Mouse (Mus musculus): Measurements from ENCODE around the gene Actl6a. TPM values are rescaled to one million over a fixed set of nuclear protein-coding genes. Genes with fewer than 3 reads are reported as not detected.
"Not testable (repeated sequence)": the region's sequence is repeated elsewhere in the genome, so short reads cannot be mapped to it uniquely, and the experiment has no call there.

Gene Actl6a
- polyA plus RNA-seq (2012; rRNA removed) = 28.2 and 31.9 TPM in 2 replicates

DNA sequence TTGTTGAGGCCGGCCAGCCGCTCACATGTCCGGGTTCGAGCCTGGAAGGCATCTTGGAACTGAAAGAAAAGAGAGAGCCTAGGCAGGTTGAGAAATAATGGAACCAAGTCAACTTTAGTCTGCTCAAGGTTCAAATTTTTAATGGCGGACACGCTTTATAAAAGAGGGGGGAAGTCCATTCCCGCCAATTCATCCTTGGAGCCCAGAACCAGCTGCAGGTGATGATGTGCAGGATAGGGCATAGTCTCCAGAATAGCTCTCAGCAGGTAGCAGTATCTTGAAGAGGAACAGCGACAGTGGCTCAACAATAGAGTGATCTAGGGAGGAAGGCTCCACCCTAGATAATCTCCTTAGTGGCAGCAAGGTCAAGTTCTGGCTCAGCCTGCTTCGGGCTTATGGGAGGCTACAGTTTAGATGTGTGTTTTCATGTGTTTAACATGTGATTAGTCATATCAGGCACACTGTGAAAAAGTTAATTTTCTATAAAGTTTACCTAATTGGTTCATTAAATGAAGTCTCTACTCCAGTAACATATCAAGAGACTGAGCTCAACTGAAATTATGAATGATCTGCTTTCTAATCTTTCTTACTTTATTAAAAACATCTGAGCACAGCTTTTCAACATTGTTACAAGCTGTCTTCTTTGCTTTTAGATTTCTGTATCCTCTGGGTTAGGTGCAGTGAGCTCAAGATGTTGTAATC is at the start of gene Actl6a:
Gene Actl6a, plus strand, starts transcription at position 652 of the 702 bp plus-strand sequence.
- DNase-seq (ENCODE audit: low spot score) = not testable (repeated sequence)

DNA sequence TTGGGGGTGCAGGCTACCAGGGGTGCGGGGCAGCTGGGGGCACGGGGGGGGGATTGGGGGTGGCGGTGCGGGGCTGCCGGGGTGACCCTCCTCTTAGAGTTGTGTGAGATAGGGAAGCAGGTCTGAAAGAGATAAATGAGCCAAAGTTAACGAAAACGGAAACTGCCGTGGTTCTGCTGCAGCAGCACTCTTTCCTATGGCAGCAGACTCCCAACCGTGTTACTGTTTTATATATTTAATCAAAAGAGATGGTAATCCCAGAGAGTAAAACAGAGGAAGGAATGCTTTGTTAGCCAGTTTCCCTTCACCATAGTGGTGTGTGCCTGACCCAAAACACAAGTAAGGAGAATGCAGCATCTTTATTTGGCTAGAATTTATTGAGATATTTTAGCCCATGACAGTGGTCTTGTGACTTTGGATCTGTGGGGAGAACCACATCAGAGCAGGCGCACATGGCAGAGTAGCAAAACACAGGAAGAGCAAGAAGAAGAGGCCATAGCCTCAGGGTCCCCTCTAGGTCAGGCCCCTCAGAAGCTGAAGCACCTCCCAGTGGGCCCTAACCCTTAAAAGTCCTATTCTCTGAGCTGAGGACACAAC is 49.6 kb upstream of the Actl6a start:
- DNase-seq (ENCODE audit: low spot score) = no peak

DNA sequence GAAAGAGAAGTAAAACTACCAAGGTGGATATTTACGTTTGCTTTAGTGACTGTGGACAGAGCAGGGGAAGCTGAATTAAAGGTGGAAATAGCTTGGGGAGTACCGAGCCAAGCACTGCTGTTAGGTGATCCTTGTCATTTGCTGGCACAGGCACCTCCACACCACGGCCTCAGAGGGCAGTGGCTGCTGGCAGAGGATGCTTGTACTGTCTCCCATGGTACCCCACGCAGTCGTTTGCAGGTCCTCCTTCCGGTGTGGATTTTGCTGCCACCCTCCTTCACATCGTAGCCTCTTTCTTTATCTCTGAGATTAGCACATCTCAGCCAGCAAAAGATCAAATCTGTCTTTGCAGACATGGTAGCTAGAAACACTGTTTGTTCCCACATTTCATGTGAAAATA is 47.7 kb upstream of the Actl6a start:
- no peak for DNase-seq (ENCODE audit: low spot score)

DNA sequence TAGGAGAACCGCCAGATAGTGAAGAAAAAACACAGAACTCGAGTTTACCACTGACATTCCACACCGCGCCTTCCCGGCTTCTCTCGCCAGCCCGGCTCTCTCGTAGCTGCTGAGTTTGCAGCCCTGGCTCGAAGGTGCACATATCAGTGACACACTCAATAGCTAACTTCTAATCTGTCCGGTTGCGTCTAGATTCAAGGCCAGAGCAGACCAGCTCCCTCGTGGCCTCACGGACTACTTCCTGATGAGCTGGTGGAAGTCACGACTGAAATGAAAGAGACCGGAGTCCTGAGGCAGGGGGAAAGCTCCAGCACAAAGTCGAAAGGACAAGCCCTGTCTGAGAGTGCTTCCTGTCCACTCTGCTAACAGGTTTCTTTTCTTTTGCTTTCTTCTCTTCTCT is 47.3 kb upstream of the Actl6a start:
- no peak for DNase-seq (ENCODE audit: low spot score)

DNA sequence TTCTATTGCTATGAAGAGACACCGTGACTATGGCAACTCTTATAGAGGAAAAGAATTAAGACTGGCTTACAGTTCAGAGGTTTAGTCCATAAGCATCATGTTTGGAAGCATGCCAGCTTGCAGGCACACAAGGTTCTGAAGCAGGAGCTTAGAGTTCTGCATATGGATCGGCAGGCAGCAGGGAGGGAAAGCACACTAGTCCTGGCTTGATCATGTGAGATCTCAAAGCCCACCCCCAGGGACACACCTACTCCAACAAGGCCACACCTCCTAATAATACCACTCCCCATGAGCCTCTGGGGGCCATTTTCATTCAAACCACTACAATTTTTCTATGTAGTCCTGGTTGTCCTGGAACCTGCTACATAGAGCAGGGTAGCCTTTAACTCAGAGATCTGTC is 46.6 kb upstream of the Actl6a start:
- no peak for DNase-seq (ENCODE audit: low spot score)

DNA sequence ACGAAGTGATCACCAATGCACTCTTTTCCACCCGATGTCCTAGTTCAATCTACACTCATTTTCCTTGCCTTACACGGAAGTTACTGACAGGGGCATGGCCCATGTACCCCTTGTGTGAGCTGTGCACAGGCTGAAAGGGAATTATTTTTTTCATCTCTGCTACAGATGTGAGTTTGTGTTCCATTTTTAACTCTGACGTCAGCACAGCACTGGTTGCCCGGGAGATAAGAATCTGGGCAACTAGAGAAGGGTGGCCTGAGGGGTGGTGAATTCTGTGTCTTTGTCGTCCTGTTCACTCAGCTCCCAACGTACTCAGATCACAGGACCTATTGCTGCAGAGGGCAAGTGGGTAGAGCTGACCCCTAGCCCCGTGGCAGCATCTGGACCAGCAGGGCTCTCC is 45.8 kb upstream of the Actl6a start:
- DNase-seq (ENCODE audit: low spot score) = no peak

DNA sequence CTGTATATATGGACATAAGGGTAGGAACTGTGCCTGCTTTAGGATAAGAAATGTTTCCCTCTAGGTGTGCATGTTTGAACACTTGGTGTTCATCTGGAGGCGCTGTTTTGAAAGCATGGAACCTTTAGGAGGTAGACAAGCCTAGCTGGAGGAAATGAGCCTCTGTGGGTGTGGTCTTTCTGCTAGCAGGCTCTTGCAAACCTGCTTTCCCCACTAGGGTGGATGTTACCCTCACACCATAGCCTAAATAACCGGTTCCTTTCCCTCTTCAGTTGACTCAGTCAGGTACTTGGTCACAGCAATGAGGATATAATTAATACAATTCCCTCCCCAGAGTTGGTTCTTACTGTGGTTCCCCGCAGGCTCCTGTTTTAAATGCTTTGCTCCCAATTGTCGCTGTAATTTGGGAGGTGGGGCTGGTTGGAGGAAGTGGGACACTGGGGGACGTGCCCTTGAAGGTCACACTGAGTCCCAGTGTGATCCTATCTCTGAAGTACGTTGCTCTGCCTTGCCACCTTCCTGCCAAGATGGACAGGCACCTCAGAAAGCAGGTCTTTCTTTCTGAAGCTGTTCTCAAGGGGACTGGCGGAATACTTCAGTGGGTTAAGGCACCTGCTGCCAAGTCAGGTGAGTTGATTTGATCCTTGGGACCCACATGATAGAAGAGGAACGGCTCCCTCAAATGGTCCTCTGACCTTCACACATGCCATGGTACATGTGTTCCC is 45.1 kb upstream of the Actl6a start:
- DNase-seq (ENCODE audit: low spot score) = no peak

DNA sequence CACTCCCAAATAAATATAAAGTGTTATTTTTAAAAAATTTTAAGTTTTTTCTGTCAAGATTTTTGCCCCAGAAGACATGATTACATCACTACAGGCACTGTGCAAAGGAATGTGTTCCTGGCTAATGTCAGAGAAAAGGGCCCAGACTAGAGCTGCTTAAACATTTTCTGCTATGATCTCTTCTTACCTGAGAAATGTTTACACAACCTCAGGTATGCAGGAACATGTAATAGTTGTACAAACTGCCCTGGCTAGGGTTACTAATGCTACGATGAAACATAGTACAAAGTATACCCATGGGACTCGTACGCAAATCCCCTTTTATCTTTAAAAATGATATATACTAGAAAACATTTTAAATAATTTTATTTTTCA is 44.6 kb upstream of the Actl6a start:
- DNase-seq (ENCODE audit: low spot score) = no peak

DNA sequence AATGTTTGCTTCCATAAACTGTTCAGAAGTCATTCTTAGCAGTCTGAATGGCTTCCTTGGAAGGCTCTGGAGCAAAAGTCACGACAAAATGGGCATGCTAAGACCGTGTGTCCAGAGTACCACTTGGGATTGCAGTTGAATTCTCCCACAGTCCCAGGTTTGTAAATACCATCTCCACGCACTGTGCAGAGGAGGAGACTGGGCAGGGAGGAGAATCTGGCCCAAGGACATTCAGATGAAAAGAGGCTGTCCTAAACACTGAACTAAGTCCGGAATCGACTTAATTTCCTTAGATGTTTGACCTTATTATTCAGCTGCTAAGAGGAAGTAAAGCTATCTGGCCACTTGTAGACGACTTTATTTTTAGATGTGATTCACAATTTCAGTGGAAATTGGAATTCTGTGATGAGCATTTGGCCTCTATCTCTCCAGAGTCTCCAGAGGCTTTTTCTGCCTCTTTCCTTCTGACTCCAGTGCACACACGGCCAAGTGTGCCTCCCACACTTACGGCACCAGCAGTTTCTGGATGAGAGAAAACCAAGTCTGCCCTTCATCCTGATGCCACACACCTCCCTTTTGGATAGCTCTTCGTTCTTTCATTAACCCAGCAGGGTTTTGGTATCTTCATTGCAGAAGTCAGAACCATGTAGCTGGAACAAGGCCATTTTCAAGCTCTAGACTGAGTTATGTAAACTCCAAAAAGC is 37.7 kb upstream of the Actl6a start:
- DNase-seq (ENCODE audit: low spot score) = no peak

DNA sequence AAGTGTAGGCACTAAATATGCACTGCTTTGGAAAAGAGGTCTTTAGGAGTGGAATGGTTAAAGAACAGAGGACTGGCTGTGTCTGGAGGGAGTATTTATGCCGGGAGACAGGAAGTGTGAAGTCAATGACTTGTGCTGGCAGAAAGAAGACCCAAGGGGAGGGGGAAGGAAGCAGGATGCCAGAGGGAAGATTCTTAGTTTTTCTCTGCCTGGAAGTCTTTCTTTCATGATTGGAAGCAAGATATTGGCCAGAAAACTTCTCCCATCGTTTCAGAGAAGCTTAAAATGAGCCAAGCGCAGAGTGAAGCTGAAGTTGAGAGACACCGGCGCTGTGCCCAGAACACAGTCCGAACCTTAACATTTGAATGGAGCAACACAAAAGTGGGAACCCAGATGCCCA is 36.9 kb upstream of the Actl6a start:
- DNase-seq (ENCODE audit: low spot score) = no peak

DNA sequence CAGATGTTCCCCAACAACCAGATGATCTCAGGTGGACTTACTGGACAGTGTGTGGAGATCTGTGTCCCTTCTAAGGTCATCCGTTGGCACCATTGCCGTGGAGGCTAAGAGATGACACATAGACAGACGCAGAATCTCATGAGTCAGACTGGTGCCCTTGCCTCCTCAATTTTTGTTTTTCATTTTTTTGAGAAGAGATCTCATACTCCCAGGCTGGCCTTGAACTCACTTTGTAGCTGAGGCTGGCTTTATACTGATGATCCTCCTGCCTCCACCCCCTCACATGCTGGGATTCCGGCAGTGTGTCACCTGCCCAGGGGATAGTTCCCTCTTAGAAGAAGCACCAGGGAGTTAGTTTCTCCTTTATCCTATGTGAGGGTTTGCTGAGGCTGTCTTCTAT is 35.9 kb upstream of the Actl6a start:
- no peak for DNase-seq (ENCODE audit: low spot score)

DNA sequence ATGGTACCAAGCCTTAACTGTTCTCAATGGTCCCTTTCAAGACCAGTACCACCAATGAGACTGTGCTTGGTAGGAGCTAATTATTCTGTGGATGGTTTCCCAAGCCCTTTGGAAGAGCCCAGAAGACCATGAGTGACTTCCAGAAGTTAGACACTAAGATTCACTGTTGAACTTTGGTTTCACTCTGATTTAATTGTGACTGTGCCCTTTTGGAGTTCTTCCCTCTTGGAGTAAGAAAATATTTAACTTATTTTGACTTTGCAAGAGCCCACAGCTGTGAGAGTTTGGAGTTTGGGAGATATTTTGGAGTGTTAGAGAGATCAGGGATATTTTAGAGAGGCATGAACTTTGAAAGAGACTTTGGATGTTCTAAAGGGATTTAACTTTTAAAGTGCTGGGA is 32.9 kb upstream of the Actl6a start:
- DNase-seq (ENCODE audit: low spot score) = no peak

DNA sequence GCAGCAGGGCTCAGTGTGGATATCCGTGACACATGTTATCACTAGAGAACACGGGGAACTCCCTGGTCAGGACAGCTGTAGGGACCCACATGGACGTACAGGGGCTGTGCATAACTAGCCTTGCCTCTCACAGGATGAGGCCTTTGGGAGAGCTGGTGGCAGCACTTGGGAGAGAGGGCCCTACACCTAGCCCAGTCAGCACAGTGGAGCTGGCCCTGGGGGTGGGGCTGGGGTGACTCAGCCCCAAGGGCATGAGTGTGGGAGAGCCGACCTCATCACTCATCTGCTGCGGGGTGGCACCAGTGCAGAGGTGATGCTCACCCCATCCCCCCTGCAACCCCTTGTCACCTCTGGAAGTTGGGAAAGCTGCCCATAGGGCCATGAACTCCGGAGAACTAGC is 29.7 kb upstream of the Actl6a start:
- DNase-seq (ENCODE audit: low spot score) = no peak

DNA sequence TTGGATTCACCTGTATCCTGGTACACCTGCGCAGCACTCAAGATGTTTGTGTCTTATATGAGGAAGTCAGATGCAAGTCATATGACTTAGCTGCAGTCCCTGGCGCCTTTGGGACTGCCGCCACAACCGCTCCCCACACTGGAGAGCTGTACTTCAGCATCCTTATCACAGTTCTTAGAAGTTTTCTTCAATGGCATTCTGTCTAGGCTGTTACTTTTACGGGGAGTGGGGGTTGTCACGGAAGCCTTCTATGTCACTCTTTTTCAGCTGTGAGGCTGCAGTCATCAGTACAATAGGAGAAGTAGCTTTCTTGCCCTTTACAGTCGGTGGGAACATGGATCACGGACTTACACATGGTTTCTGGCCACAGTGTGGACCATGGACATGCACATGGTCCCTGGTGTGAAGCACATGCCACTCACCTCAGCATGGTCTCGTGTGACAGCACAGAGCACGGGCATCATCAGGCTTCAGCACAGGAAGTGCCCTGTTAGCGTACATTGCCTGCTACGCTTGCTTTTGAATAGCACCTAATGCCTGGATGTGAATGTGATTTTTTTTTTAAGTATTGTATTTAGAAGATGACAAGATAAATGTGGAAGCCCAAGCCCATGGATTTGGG is 23.1 kb upstream of the Actl6a start:
- DNase-seq (ENCODE audit: low spot score) = no peak

DNA sequence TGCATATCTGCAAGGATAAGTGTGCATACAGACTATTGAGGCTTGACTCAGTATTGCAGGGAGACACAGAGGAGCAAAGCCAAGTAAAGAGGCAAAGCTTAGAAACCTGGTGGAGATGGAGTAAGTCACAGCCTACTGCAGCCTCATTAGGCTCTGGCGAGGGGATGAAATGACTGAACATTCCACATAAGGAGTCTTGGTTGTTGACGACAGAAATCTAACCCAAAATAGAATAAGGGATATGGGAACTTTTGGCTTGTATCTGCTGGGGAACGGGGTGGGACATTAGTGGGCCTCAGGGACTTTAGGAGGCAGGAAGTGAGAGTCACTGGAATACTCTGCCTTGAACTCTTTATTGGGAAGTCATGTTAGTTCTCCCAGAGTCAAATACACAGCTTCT is 21.5 kb upstream of the Actl6a start:
- DNase-seq (ENCODE audit: low spot score) = no peak

DNA sequence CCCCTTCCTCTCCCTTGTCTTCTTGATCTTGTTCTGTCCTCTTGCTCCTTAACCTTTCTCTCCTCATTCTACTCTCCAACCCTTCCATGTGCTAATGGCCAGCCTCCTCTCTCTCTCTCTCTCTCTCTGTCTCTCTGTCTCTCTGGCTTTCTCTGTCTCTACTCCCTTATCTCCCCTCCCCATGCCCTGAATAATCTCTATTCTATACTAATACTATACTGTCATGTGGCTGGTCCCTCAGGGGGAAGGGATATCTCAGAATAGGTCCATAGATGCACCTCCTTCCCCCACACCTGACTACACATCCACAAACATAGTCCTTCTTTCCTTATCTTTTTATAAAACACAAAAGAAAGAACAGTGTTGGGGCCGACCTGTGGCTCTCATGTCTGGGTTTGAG is 19.6 kb upstream of the Actl6a start:
- DNase-seq (ENCODE audit: low spot score) = no peak

DNA sequence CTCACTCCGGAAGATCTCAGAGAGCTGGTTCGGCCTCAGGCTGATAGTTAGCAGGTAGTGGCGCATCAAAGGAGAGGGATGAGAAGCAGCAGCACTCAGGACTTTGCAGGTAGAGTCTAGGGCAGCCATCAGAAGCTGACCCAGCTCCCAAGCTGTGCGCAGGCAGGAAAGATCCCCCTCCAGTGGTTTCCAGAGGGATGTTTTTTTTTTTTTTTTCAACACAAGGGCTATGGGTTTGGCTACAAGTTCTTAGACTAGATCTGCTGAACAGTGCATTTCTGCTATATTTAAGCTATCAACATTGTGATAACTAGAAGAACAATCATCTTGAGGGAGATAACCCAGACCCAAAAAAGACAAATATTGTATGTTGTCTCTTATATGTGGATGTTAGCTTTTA is 18.9 kb upstream of the Actl6a start:
- DNase-seq (ENCODE audit: low spot score) = no peak

DNA sequence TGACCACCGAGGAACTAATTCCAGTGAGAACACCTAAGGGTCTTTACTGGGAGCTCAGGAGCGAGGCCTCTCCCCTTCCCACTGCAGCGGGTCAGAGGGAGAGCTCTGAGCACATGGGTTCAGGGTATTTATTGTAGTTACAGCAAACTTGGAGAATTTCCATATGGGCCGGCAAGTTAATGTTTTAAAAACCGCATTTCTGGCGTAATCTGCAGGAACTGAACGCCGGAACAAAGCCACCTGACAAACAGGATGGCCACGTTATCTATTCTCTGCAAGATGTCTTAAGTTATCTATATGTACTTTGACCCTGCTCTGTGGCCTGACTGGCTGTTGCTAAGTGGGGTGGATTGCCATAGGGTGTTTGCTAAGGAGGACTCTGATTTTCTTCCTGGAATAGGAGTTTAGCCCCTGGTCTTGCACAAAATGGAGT is 16.5 kb upstream of the Actl6a start:
- no peak for DNase-seq (ENCODE audit: low spot score)

DNA sequence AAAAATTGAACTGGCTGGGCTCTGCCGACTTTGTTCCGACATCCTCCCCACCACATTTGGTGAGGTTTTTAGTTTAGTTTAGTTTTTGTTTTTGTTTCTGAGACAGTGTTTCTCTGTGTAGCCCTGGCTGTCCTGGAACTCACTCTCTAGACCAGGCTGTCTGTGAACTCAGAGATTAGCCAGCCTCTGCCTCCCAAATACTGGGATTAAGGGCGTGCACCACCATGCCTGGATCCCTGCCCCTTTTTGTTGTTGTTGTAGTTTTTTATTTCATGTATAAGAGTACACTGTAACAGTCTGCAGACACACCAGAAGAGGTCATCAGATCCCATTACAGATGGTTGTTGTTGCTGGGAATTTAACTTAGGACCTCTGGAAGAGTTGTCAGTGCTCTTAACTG is 16.1 kb upstream of the Actl6a start:
- DNase-seq (ENCODE audit: low spot score) = no peak

DNA sequence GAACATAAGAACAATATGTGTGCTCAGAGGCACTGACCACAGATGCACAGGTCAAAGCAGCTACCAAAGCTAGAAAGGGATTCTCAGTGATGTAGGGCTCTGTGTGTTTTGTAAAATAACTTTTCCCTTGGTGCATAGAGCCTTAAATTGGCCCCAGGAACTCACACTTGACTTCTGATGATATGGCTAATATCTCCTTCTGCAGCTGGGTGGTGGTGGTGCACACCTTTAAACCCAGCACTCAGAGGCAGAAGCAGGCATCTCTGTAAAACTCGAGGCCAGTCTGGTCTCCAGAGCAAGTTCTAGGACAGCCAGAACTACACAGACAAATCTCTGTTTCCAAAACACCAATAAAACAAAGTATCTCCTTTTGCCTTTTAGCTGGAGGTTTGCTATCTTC is 15.2 kb upstream of the Actl6a start:
- DNase-seq (ENCODE audit: low spot score) = no peak

DNA sequence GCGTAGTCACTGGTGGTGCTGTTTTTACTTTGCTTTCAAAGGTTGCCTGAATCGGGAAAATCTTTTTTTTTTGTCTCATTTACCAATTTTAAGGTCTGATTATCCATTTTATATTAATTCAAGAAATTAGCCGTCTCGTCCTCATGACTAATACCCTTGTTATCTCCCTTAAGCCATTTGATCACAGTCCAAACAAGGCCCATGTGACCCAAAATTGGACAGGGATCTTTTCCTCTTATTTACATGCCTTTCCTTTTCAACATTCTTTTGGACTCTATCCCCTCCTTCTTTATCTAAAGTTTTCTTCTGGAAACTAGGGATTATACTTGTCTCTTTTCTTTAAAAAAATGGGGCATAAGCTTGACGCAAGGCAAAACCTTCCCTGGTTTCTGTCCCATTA is 14.3 kb upstream of the Actl6a start:
- no peak for DNase-seq (ENCODE audit: low spot score)

DNA sequence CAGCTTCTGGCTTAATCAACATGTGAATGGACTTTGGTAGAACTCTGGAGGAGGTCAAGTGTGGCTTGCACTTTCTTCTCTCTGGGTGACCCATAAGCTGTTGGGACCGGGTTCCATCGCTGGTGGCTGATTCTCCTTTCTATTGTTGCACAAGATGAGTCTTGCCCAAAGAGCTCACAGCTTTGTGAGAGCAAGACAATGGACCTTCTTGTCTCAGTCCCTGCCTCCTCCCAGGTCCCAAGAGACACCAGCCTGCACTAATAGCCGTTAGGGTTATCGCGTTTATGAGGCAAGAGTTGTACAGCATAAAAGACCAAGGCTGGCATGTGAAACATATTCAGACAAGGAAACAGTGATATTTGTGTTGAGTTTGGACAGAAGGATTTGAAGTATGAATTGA is 11.9 kb upstream of the Actl6a start:
- DNase-seq (ENCODE audit: low spot score) = no peak
